Mouse (Mus musculus): ENCODE measurements around the gene Lsm10. TPM values are rescaled to one million over a fixed set of nuclear protein-coding genes. Genes with fewer than 3 reads are reported as not detected.

Gene Lsm10
- polyA plus RNA-seq, 1 experiment from 2014 or later = 64.1 TPM

- no peak overlapping the region for H3K9ac ChIP-seq (replicated peaks; ENCODE audit: low read depth)
These were observed 36.3 kb downstream of the Lsm10 start for GRCm38 (mm10) chr4:126132636-126133264.

GRCm38 (mm10) chr4:126134236-126134635 is 37.8 kb downstream of the Lsm10 start:
- Histone ChIP-seq H3K9ac (replicated peaks; ENCODE audit: low read depth) (no peak overlapping the region), H3K4me3 (ENCODE audit: low read depth, low read length) (no peak overlapping the region), H3K4me2 (replicated peaks; ENCODE audit: low read depth, low read length) (no peak overlapping the region), H3K27me3 (replicated peaks; ENCODE audit: insufficient read depth, low read length) (no peaks in the 10 kb centered on the region), H3K4me1 (ENCODE audit: insufficient read depth, low read depth, low read length) (peaks cover 40% of the 10 kb centered on the region), H3K36me3 (ENCODE audit: insufficient read depth, low read length) (peaks cover 20% of the 10 kb centered on the region; the same call in 1 of the 2 replicates), H3K27ac (ENCODE audit: low read length) (peak overlapping the region; percentile 94; the same call in 1 of the 2 replicates), H3K9me3 (ENCODE audit: low read length) (no peaks in the 10 kb centered on the region)
- ATAC-seq = no peak
- WGBS = 83% methylated on average over 4 of the region's 4 CpGs
- no peak for TF ChIP-seq CTCF (IDR thresholded peaks at IDR 0.05)
- no peak for TF ChIP-seq EP300 (IDR thresholded peaks at IDR 0.05)
- no peak for DNase-seq (ENCODE audit: low spot score)

More at GRCm38 (mm10) chr4:126132636-126133264, 36.3 kb downstream of the Lsm10 start:
- 24% methylated on average over 6 of the region's 6 CpGs for WGBS
- Histone ChIP-seq H3K4me3 (ENCODE audit: low read depth, low read length) (no peak overlapping the region), H3K27me3 (replicated peaks; ENCODE audit: insufficient read depth, low read length) (no peaks in the 10 kb centered on the region), H3K4me1 (ENCODE audit: insufficient read depth, low read depth, low read length) (peaks cover 40% of the 10 kb centered on the region), H3K27ac (ENCODE audit: low read length) (peak overlapping the region; percentile 94), H3K36me3 (ENCODE audit: insufficient read depth, low read length) (peaks cover 8% of the 10 kb centered on the region; the same call in 1 of the 2 replicates), H3K4me2 (replicated peaks; ENCODE audit: low read depth, low read length) (no peak overlapping the region), H3K9me3 (ENCODE audit: low read length) (no peaks in the 10 kb centered on the region)
- TF ChIP-seq CTCF (IDR thresholded peaks at IDR 0.05) (no peak), EP300 (IDR thresholded peaks at IDR 0.05) (peak; percentile 88)
- DNase-seq (ENCODE audit: low spot score) (peak; percentile 77), ATAC-seq (peak; percentile 38)

GRCm38 (mm10) chr4:126134639-126135038 is 38.2 kb downstream of the Lsm10 start:
- no peak for DNase-seq (ENCODE audit: low spot score)
- Histone ChIP-seq H3K4me2 (replicated peaks; ENCODE audit: low read depth, low read length) (no peak overlapping the region), H3K9me3 (ENCODE audit: low read length) (no peaks in the 10 kb centered on the region), H3K27ac (ENCODE audit: low read length) (no peak overlapping the region), H3K36me3 (ENCODE audit: insufficient read depth, low read length) (peaks cover 23% of the 10 kb centered on the region; the same call in 1 of the 2 replicates), H3K4me1 (ENCODE audit: insufficient read depth, low read depth, low read length) (peaks cover 40% of the 10 kb centered on the region), H3K9ac (replicated peaks; ENCODE audit: low read depth) (no peak overlapping the region), H3K27me3 (replicated peaks; ENCODE audit: insufficient read depth, low read length) (no peaks in the 10 kb centered on the region), H3K4me3 (ENCODE audit: low read depth, low read length) (no peak overlapping the region)
- 56% methylated on average over 4 of the region's 4 CpGs for WGBS
- TF ChIP-seq CTCF (IDR thresholded peaks at IDR 0.05) = no peak
- TF ChIP-seq EP300 (IDR thresholded peaks at IDR 0.05) = no peak
- ATAC-seq = no peak

DNA sequence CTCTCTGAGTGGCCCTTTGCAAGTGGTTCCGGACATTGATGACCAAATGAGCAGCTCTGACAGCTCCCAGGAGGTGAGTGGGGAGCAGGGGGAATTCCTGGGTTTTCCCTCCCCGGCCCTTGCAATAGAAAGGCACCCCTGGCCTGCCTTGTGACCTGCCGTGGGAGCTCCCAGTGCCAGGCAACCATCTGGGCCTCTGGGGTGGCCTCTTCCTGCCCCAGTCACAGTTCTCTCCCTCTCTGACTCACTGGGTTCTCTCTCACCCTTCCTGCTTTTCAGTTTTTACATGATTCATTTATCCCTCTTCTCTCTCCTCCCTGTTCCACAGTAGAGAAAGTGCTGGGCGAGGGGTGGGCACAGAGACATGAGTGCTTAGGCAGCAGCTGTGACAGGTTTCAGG is 41.4 kb downstream of the Lsm10 start:
- 84% methylated on average over 4 of the region's 4 CpGs for whole genome bisulfite sequencing
- no peak for DNase-seq (ENCODE audit: low spot score)
- Histone ChIP-seq H3K4me3 (ENCODE audit: low read depth, low read length) (no peak overlapping the region), H3K9me3 (ENCODE audit: low read length) (no peaks in the 10 kb centered on the region), H3K4me1 (ENCODE audit: insufficient read depth, low read depth, low read length) (peaks cover 14% of the 10 kb centered on the region), H3K9ac (replicated peaks; ENCODE audit: low read depth) (no peak overlapping the region), H3K36me3 (ENCODE audit: insufficient read depth, low read length) (peaks cover 23% of the 10 kb centered on the region; the same call in 1 of the 2 replicates), H3K27me3 (replicated peaks; ENCODE audit: insufficient read depth, low read length) (no peaks in the 10 kb centered on the region), H3K4me2 (replicated peaks; ENCODE audit: low read depth, low read length) (no peak overlapping the region), H3K27ac (ENCODE audit: low read length) (no peak overlapping the region)
- TF ChIP-seq EP300 (IDR thresholded peaks at IDR 0.05) = no peak
- TF ChIP-seq CTCF (IDR thresholded peaks at IDR 0.05) = no peak
- no peak for ATAC-seq

DNA sequence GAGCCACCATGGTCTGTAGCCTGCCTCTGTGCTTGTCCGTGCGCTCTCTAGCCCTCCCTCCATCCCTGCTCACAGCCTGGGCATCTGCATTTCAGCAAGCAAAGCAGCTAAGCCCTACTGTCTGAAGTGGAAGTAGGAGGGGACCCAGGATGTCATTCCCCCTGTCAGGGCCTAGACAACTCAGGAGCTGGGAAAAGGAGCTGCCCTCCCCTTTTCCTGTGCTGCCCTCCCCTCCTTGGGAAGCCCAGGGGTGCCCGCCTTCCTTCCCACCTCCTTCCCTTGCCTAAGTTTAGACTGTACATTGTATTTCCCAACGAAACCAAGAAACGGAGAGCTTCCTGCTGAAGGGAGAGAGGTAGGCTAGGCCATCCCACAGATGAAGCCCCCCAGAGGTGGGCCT is 44.6 kb downstream of the Lsm10 start:
- TF ChIP-seq EP300 (IDR thresholded peaks at IDR 0.05) = no peak
- no peak for TF ChIP-seq CTCF (IDR thresholded peaks at IDR 0.05)
- DNase-seq (ENCODE audit: low spot score) (peak; percentile 15), ATAC-seq (peak; percentile 37)
- H3K36me3 ChIP-seq (ENCODE audit: insufficient read depth, low read length) = peaks cover 23% of the 10 kb centered on the region; the same call in 1 of the 2 replicates
- 57% methylated on average over 5 of the region's 5 CpGs for WGBS
- no peaks in the 10 kb centered on the region for H3K9me3 ChIP-seq (ENCODE audit: low read length)
- H3K4me1 ChIP-seq (ENCODE audit: insufficient read depth, low read depth, low read length) = peaks cover 4% of the 10 kb centered on the region; the same call in 1 of the 2 replicates
- no peak overlapping the region for H3K4me2 ChIP-seq (replicated peaks; ENCODE audit: low read depth, low read length)
- no peak overlapping the region for H3K9ac ChIP-seq (replicated peaks; ENCODE audit: low read depth)
- no peak overlapping the region for H3K27ac ChIP-seq (ENCODE audit: low read length)
- H3K27me3 ChIP-seq (replicated peaks; ENCODE audit: insufficient read depth, low read length) = no peaks in the 10 kb centered on the region
- no peak overlapping the region for H3K4me3 ChIP-seq (ENCODE audit: low read depth, low read length)

- DNase-seq (ENCODE audit: low spot score) (no peak), ATAC-seq (no peak)
- Histone ChIP-seq H3K9me3 (ENCODE audit: low read length) (no peaks in the 10 kb centered on the region), H3K4me3 (ENCODE audit: low read depth, low read length) (no peak overlapping the region), H3K27me3 (replicated peaks; ENCODE audit: insufficient read depth, low read length) (no peaks in the 10 kb centered on the region), H3K9ac (replicated peaks; ENCODE audit: low read depth) (no peak overlapping the region), H3K4me1 (ENCODE audit: insufficient read depth, low read depth, low read length) (peaks cover 15% of the 10 kb centered on the region), H3K4me2 (replicated peaks; ENCODE audit: low read depth, low read length) (no peak overlapping the region), H3K27ac (ENCODE audit: low read length) (no peak overlapping the region), H3K36me3 (ENCODE audit: insufficient read depth, low read length) (no peaks in the 10 kb centered on the region)
- WGBS = 34% methylated on average over 4 of the region's 4 CpGs
- TF ChIP-seq EP300 (IDR thresholded peaks at IDR 0.05) (no peak), CTCF (IDR thresholded peaks at IDR 0.05) (no peak)
These were observed 49.0 kb downstream of the Lsm10 start for GRCm38 (mm10) chr4:126145396-126145795.

All from lung, postnatal 0 days (tissue).